Mouse (Mus musculus) neural tube, embryonic 13.5 days (tissue): ENCODE measurements around the gene Kif17. TPM values are rescaled to one million over a fixed set of nuclear protein-coding genes. Genes with fewer than 3 reads are reported as not detected.

Source experiments
- ATAC-seq: fragments of 200-750 bp; cut with Nextera tagmentation; 2 replicates; pipeline ENCODE4 v1.8.0; 2017; ENCODE audit warnings: low read depth, mild to moderate bottlenecking, moderate TSS enrichment, moderate library complexity
- H3K27ac ChIP-seq: fragments of 300-500 bp; sonication (generic); replicated peaks from 2 replicates; pipeline ENCODE4 v1.5.1; 2015; ENCODE audit warnings: moderate library complexity, mild to moderate bottlenecking, inconsistent platforms
- H3K27me3 ChIP-seq: fragments of 300-500 bp; sonication (generic); 2 replicates; pipeline ENCODE4 v1.6.1; 2015; ENCODE audit warnings: mild to moderate bottlenecking, inconsistent platforms
- H3K36me3 ChIP-seq: fragments of 300-500 bp; sonication (generic); 2 replicates; pipeline ENCODE4 v1.6.1; 2015; ENCODE audit warnings: mild to moderate bottlenecking, inconsistent platforms
- H3K4me1 ChIP-seq: fragments of 300-500 bp; sonication (generic); replicated peaks from 2 replicates; pipeline ENCODE4 v1.6.1; 2015; ENCODE audit warnings: inconsistent platforms
- H3K4me2 ChIP-seq: fragments of 300-500 bp; sonication (generic); 2 replicates; pipeline ENCODE4 v1.6.1; 2015; ENCODE audit warnings: inconsistent platforms, mild to moderate bottlenecking, moderate library complexity
- H3K4me3 ChIP-seq: fragments of 300-500 bp; sonication (generic); 2 replicates; pipeline ENCODE4 v1.5.1; 2015; ENCODE audit warnings: mild to moderate bottlenecking, inconsistent platforms
- H3K9ac ChIP-seq: fragments of 300-500 bp; sonication (generic); 2 replicates; pipeline ENCODE4 v1.6.1; 2015; ENCODE audit warnings: moderate library complexity, mild to moderate bottlenecking, inconsistent platforms
- H3K9me3 ChIP-seq: fragments of 300-500 bp; sonication (generic); 2 replicates; pipeline ENCODE4 v1.6.1; 2016; ENCODE audit warnings: inconsistent platforms
- WGBS: fragments of 180-500 bp; shearing (Covaris S2); methylation state at CpG from one replicate; pipeline ENCODE4 v1.1.7; 2015; 5-methylcytosine and 5-hydroxymethylcytosine counted together
- polyA plus RNA-seq: library from polyadenylated mRNA; unstranded; fragments of >200 nt; fragmentation: Nextera tagmentation; extraction: Ambion mirVana; gene quantifications from 2 replicates; pipeline ENCODE4 v1.2.1, GENCODE M21; 2015

Kif17 gene
- polyA plus RNA-seq, 1 experiment from 2014 or later = 2.1 TPM

GRCm38 (mm10) chr4:138272011-138272997 is 22.1 kb downstream of the Kif17 start:
- no peak overlapping the region for H3K27ac ChIP-seq
- no peak overlapping the region for H3K9ac ChIP-seq
- H3K4me3 ChIP-seq = no peak overlapping the region
- H3K9me3 ChIP-seq = no peaks in the 10 kb centered on the region
- H3K27me3 ChIP-seq = no peaks in the 10 kb centered on the region
- H3K4me1 ChIP-seq = 0 out of 2 replicates have a peak, but pooled peaks cover 5% of the 10 kb centered on the region
- ATAC-seq = peak; percentile 43
- H3K4me2 ChIP-seq = no peak overlapping the region
- no peaks in the 10 kb centered on the region for H3K36me3 ChIP-seq
- 70% methylated on average over 14 of the region's 14 CpGs for WGBS

DNA sequence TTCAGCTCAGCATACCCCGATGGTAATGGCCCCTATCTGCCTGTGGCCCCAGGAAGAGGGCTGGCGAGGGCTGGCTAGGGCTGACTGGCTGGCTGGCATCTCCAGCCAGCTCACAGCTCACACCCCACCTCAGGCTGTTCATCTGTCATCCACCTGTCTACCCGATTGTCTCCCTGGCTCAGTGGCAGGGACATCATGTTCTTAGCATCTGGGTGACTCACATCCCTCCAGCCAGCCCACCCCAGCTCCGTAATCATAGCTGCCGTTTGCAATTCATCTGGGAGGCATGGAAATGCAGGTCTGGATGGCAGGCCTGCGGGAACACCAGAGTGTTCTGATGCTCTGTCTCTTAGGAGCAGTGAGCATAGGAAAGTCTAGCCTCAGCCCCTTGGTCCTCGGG is 28.1 kb downstream of the Kif17 start:
- H3K4me1 ChIP-seq = no peaks in the 10 kb centered on the region
- no peak overlapping the region for H3K27ac ChIP-seq
- H3K4me3 ChIP-seq = no peak overlapping the region
- no peak overlapping the region for H3K4me2 ChIP-seq
- no peaks in the 10 kb centered on the region for H3K9me3 ChIP-seq
- H3K9ac ChIP-seq = no peak overlapping the region
- H3K36me3 ChIP-seq = no peaks in the 10 kb centered on the region
- no peaks in the 10 kb centered on the region for H3K27me3 ChIP-seq
- ATAC-seq = no peak
- WGBS = 69% methylated on average over 7 of the region's 7 CpGs

GRCm38 (mm10) chr4:138282834-138283233 is 32.6 kb downstream of the Kif17 start:
- peaks cover 5% of the 10 kb centered on the region for H3K4me1 ChIP-seq
- H3K4me2 ChIP-seq = no peak overlapping the region
- H3K9me3 ChIP-seq = no peaks in the 10 kb centered on the region
- 28% methylated on average over 4 of the region's 4 CpGs for WGBS
- no peaks in the 10 kb centered on the region for H3K36me3 ChIP-seq
- H3K27me3 ChIP-seq = no peaks in the 10 kb centered on the region
- H3K27ac ChIP-seq = no peak overlapping the region
- peak; percentile 67 for ATAC-seq
- no peak overlapping the region for H3K9ac ChIP-seq
- H3K4me3 ChIP-seq = no peak overlapping the region

- no peak overlapping the region for H3K9ac ChIP-seq
- H3K4me1 ChIP-seq = peaks cover 5% of the 10 kb centered on the region
- no peaks in the 10 kb centered on the region for H3K36me3 ChIP-seq
- H3K27ac ChIP-seq = no peak overlapping the region
- H3K9me3 ChIP-seq = no peaks in the 10 kb centered on the region
- no peak overlapping the region for H3K4me2 ChIP-seq
- H3K4me3 ChIP-seq = no peak overlapping the region
- WGBS = 88% methylated on average over 12 of the region's 12 CpGs
- no peak for ATAC-seq
- H3K27me3 ChIP-seq = no peaks in the 10 kb centered on the region
These were observed 36.2 kb downstream of the Kif17 start for GRCm38 (mm10) chr4:138286411-138286810.

- Histone ChIP-seq H3K36me3 (no peaks in the 10 kb centered on the region), H3K9ac (no peak overlapping the region), H3K4me1 (peaks cover 12% of the 10 kb centered on the region), H3K27me3 (no peaks in the 10 kb centered on the region), H3K4me3 (no peak overlapping the region), H3K4me2 (no peak overlapping the region), H3K27ac (no peak overlapping the region), H3K9me3 (no peaks in the 10 kb centered on the region)
- ATAC-seq = no peak
- WGBS = 84% methylated on average over 7 of the region's 7 CpGs
These were observed 38.5 kb downstream of the Kif17 start for GRCm38 (mm10) chr4:138288691-138289090.

DNA sequence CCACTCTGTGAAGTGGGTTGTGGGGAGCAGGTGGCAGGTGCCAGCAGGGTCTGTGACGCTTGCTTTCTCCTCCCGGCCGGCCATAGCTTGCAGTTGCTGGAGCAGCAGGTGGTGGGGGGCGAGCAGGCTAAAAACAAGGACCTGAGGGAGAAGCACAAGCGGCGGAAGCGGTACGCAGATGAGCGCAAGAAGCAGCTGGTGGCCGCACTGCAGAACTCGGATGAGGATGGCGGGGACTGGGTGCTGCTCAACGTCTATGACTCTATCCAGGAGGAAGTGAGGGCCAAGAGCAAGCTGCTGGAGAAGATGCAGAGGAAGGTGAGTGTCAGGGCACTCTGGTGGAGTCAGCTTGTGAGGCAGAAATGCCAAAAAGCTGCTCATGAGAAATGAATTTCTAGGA is 41.8 kb downstream of the Kif17 start:
- ATAC-seq = no peak
- H3K9me3 ChIP-seq = no peaks in the 10 kb centered on the region
- H3K4me1 ChIP-seq = peaks cover 15% of the 10 kb centered on the region
- H3K27me3 ChIP-seq = no peaks in the 10 kb centered on the region
- H3K4me3 ChIP-seq = no peak overlapping the region
- 84% methylated on average over 13 of the region's 13 CpGs for WGBS
- no peak overlapping the region for H3K9ac ChIP-seq
- no peak overlapping the region for H3K27ac ChIP-seq
- no peaks in the 10 kb centered on the region for H3K36me3 ChIP-seq
- H3K4me2 ChIP-seq = no peak overlapping the region

GRCm38 (mm10) chr4:138293261-138293948 is 43.2 kb downstream of the Kif17 start:
- 0 out of 2 replicates have a peak overlapping the region, but pooled peaks have one; percentile 4 for H3K4me2 ChIP-seq
- H3K36me3 ChIP-seq = no peaks in the 10 kb centered on the region
- WGBS = 59% methylated on average over 16 of the region's 18 CpGs
- no peak overlapping the region for H3K4me3 ChIP-seq
- no peaks in the 10 kb centered on the region for H3K27me3 ChIP-seq
- peak; percentile 93 for ATAC-seq
- peak overlapping the region; percentile 88 for H3K27ac ChIP-seq
- peak overlapping the region; percentile 43; the same call in 1 of the 2 replicates for H3K9ac ChIP-seq
- H3K9me3 ChIP-seq = no peaks in the 10 kb centered on the region
- H3K4me1 ChIP-seq = peaks cover 15% of the 10 kb centered on the region

GRCm38 (mm10) chr4:138293949-138294550 is 43.8 kb downstream of the Kif17 start:
- Histone ChIP-seq H3K36me3 (no peaks in the 10 kb centered on the region), H3K9ac (peak overlapping the region; percentile 43; the same call in 1 of the 2 replicates), H3K4me3 (no peak overlapping the region), H3K27me3 (no peaks in the 10 kb centered on the region), H3K4me2 (no peak overlapping the region), H3K27ac (peak overlapping the region; percentile 88), H3K4me1 (peaks cover 15% of the 10 kb centered on the region), H3K9me3 (no peaks in the 10 kb centered on the region)
- ATAC-seq = peak; percentile 71
- 62% methylated on average over 11 of the region's 14 CpGs for WGBS

DNA sequence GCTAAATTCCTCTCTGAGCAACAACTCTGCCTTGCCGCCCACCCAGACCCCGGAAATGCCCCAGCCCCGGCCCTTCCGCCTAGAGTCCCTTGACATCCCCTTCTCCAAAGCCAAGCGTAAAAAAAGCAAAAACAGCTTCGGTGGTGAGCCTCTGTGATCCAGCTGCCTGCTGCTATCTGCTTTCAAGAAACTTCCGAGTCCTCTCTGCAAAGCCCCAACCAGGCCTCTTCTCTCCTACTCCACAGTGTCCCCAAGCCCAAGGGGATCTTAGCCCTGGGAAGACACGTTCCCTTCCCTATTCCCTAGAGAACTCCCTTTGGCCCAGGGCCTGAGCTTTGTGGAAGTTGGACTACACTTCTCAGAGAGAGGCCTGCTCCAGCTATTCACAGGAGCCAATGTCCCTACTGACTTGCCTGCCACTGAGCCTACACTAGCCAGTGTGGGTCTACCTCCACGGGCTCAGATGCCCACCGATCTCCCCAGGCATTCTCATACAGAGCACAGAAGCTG is 51.1 kb downstream of the Kif17 start:
- no peaks in the 10 kb centered on the region for H3K36me3 ChIP-seq
- H3K27me3 ChIP-seq = no peaks in the 10 kb centered on the region
- peaks cover 25% of the 10 kb centered on the region for H3K4me1 ChIP-seq
- no peak overlapping the region for H3K4me3 ChIP-seq
- H3K9ac ChIP-seq = no peak overlapping the region
- H3K27ac ChIP-seq = no peak overlapping the region
- 88% methylated on average over 10 of the region's 10 CpGs for WGBS
- no peaks in the 10 kb centered on the region for H3K9me3 ChIP-seq
- ATAC-seq = no peak
- H3K4me2 ChIP-seq = no peak overlapping the region

- Histone ChIP-seq H3K36me3 (peaks cover 8% of the 10 kb centered on the region; the same call in 1 of the 2 replicates), H3K4me1 (peaks cover 32% of the 10 kb centered on the region), H3K27me3 (no peaks in the 10 kb centered on the region), H3K9ac (no peak overlapping the region), H3K4me2 (no peak overlapping the region; the same call in 1 of the 2 replicates), H3K4me3 (no peak overlapping the region), H3K27ac (no peak overlapping the region), H3K9me3 (no peaks in the 10 kb centered on the region)
- WGBS = 89% methylated on average over 3 of the region's 3 CpGs
- no peak for ATAC-seq
These were observed 52.8 kb downstream of the Kif17 start for GRCm38 (mm10) chr4:138303011-138303410.

DNA sequence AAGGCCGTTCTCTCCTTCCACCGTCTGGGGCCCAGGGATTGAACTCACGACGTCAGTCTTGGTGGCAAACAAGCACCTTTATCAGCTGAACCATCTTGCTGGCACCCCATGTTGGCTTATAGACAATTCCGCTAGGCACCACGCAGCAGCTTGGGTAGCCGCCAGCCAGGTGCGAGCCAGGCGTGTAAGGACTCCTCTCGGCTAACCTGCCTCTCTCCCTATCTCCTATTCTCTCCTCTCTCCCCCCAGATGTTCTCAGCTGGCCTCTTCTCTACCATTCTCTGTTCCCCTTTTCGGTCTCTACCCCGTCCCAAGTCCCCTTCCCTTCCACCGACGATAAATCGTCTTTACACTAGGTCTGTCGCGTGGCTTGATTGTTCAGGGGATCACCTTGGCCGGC is 53.5 kb downstream of the Kif17 start:
- H3K27ac ChIP-seq = peak overlapping the region; percentile 87
- H3K4me2 ChIP-seq = peak overlapping the region; percentile 82
- no peaks in the 10 kb centered on the region for H3K9me3 ChIP-seq
- H3K36me3 ChIP-seq = peaks cover 15% of the 10 kb centered on the region
- ATAC-seq = no peak
- WGBS = 20% methylated on average over 18 of the region's 18 CpGs
- H3K9ac ChIP-seq = peak overlapping the region; percentile 70
- H3K27me3 ChIP-seq = no peaks in the 10 kb centered on the region
- H3K4me1 ChIP-seq = peaks cover 32% of the 10 kb centered on the region
- H3K4me3 ChIP-seq = peak overlapping the region; percentile 97
